Mouse (Mus musculus) lung, embryonic 15.5 days (tissue): ENCODE results near the gene Ebp. TPM values are rescaled to one million over a fixed set of nuclear protein-coding genes. Genes with fewer than 3 reads are reported as not detected.
A peak's percentile ranks its signal among the peaks of the same experiment; 100 is the strongest.

ENCODE experiments used
- ATAC-seq: fragments of 200-750 bp; cut with Nextera tagmentation; 2 replicates; pipeline ENCODE4 v1.8.0; 2017; ENCODE audit warnings: moderate number of reproducible peaks, borderline replicate concordance; ENCODE audit not compliant: low FRiP score, low TSS enrichment; ENCODE audit errors: extremely low read depth
- H3K27ac ChIP-seq: fragments of 300-500 bp; sonication (generic); 2 replicates; pipeline ENCODE4 v1.5.1; 2015; ENCODE audit warnings: moderate library complexity, mild to moderate bottlenecking, inconsistent platforms
- H3K27me3 ChIP-seq: fragments of 300-500 bp; sonication (generic); 2 replicates; pipeline ENCODE4 v1.6.1; 2015; ENCODE audit warnings: inconsistent platforms
- H3K36me3 ChIP-seq: fragments of 300-500 bp; sonication (generic); 2 replicates; pipeline ENCODE4 v1.6.1; 2015; ENCODE audit warnings: inconsistent platforms
- H3K4me1 ChIP-seq: fragments of 300-500 bp; sonication (generic); 2 replicates; pipeline ENCODE4 v1.6.1; 2015; ENCODE audit warnings: inconsistent platforms
- H3K4me2 ChIP-seq: fragments of 300-500 bp; sonication (generic); 2 replicates; pipeline ENCODE4 v1.6.1; 2015; ENCODE audit warnings: inconsistent platforms, mild to moderate bottlenecking, moderate library complexity
- H3K4me3 ChIP-seq: fragments of 300-500 bp; sonication (generic); 2 replicates; pipeline ENCODE4 v1.5.1; 2015; ENCODE audit warnings: mild to moderate bottlenecking, inconsistent platforms
- H3K9ac ChIP-seq: fragments of 300-500 bp; sonication (generic); 2 replicates; pipeline ENCODE4 v1.6.1; 2015; ENCODE audit warnings: inconsistent platforms
- H3K9me3 ChIP-seq: fragments of 300-500 bp; sonication (generic); 2 replicates; pipeline ENCODE4 v1.6.1; 2016; ENCODE audit warnings: inconsistent platforms
- WGBS: fragments of 180-500 bp; shearing (Covaris S2); methylation state at CpG from one replicate; pipeline ENCODE4 v1.1.7; 2015; 5-methylcytosine and 5-hydroxymethylcytosine counted together
- polyA plus RNA-seq: library from polyadenylated mRNA; unstranded; fragments of >200 nt; fragmentation: Nextera tagmentation; extraction: Ambion mirVana; gene quantifications from 2 replicates; pipeline ENCODE4 v1.2.1, GENCODE M21; 2015

Ebp gene
- polyA plus RNA-seq, 1 experiment from 2014 or later = 41.1 TPM

- Histone ChIP-seq H3K9me3 (no peaks in the 10 kb centered on the region), H3K27me3 (no peaks in the 10 kb centered on the region), H3K4me3 (no peak overlapping the region), H3K4me2 (no peak overlapping the region), H3K4me1 (peaks cover 4% of the 10 kb centered on the region; the same call in 1 of the 2 replicates), H3K36me3 (no peaks in the 10 kb centered on the region), H3K9ac (no peak overlapping the region), H3K27ac (no peak overlapping the region)
- WGBS = 49% methylated on average over 2 of the region's 2 CpGs
- no peak for ATAC-seq
Observed at GRCm38 (mm10) chrX:8209720-8210119, 16.4 kb upstream of the Ebp start.

- no peak overlapping the region for H3K9ac ChIP-seq
- no peak overlapping the region for H3K27ac ChIP-seq
- H3K4me1 ChIP-seq = peaks cover 4% of the 10 kb centered on the region; the same call in 1 of the 2 replicates
- ATAC-seq = no peak
- H3K4me3 ChIP-seq = no peak overlapping the region
- H3K4me2 ChIP-seq = peak overlapping the region; percentile 68; the same call in 1 of the 2 replicates
- no peaks in the 10 kb centered on the region for H3K27me3 ChIP-seq
- no peaks in the 10 kb centered on the region for H3K36me3 ChIP-seq
- no peaks in the 10 kb centered on the region for H3K9me3 ChIP-seq
- 34% methylated on average over 4 of the region's 4 CpGs for whole genome bisulfite sequencing
Observed at GRCm38 (mm10) chrX:8207224-8207623, 13.9 kb upstream of the Ebp start.

- ATAC-seq = no peak
- Histone ChIP-seq H3K9ac (no peak overlapping the region), H3K36me3 (no peaks in the 10 kb centered on the region), H3K27me3 (no peaks in the 10 kb centered on the region), H3K9me3 (no peaks in the 10 kb centered on the region), H3K4me1 (peaks cover 4% of the 10 kb centered on the region; the same call in 1 of the 2 replicates), H3K4me3 (peak overlapping the region; percentile 53), H3K27ac (no peak overlapping the region), H3K4me2 (peak overlapping the region; percentile 68)
- WGBS = 15% methylated on average over 11 of the region's 11 CpGs
Observed at GRCm38 (mm10) chrX:8206694-8207197, 13.4 kb upstream of the Ebp start.

- H3K4me1 ChIP-seq = peaks cover 4% of the 10 kb centered on the region; the same call in 1 of the 2 replicates
- H3K27me3 ChIP-seq = no peaks in the 10 kb centered on the region
- ATAC-seq = peak; percentile 93
- peak within 1 kb of the TSS; percentile 49 for H3K9ac ChIP-seq
- WGBS = 12% methylated on average over 42 of the region's 46 CpGs
- peak within 1 kb of the TSS; percentile 53 for H3K4me3 ChIP-seq
- H3K36me3 ChIP-seq = no peaks in the 10 kb centered on the region
- H3K9me3 ChIP-seq = no peaks in the 10 kb centered on the region
- no peak within 1 kb of the TSS for H3K27ac ChIP-seq
- H3K4me2 ChIP-seq = peak within 1 kb of the TSS; percentile 68
Observed at GRCm38 (mm10) chrX:8206015-8206693, 12.8 kb upstream of the Ebp start, which contains the start of gene Porcn. Gene Porcn, minus strand, starts transcription at chrX:8206525.

GRCm38 (mm10) chrX:8205551-8205950 lies 12.2 kb upstream of the Ebp start:
- 31% methylated on average over 7 of the region's 7 CpGs for WGBS
- Histone ChIP-seq H3K4me2 (peak overlapping the region; percentile 68), H3K27me3 (no peaks in the 10 kb centered on the region), H3K36me3 (no peaks in the 10 kb centered on the region), H3K4me3 (peak overlapping the region; percentile 53), H3K9me3 (no peaks in the 10 kb centered on the region), H3K9ac (no peak overlapping the region), H3K27ac (no peak overlapping the region), H3K4me1 (peaks cover 4% of the 10 kb centered on the region; the same call in 1 of the 2 replicates)
- no peak for ATAC-seq

GRCm38 (mm10) chrX:8205088-8205487 lies 11.8 kb upstream of the Ebp start:
- Histone ChIP-seq H3K4me1 (peaks cover 4% of the 10 kb centered on the region; the same call in 1 of the 2 replicates), H3K4me3 (no peak overlapping the region), H3K9ac (no peak overlapping the region), H3K27ac (no peak overlapping the region), H3K4me2 (no peak overlapping the region), H3K9me3 (no peaks in the 10 kb centered on the region), H3K27me3 (no peaks in the 10 kb centered on the region), H3K36me3 (no peaks in the 10 kb centered on the region)
- no peak for ATAC-seq
- WGBS = 54% methylated on average over 4 of the region's 4 CpGs

GRCm38 (mm10) chrX:8204076-8204475 lies 10.8 kb upstream of the Ebp start:
- no peak for ATAC-seq
- no peak overlapping the region for H3K27ac ChIP-seq
- no peaks in the 10 kb centered on the region for H3K36me3 ChIP-seq
- no peak overlapping the region for H3K9ac ChIP-seq
- WGBS = 83% methylated on average over 10 of the region's 10 CpGs
- no peaks in the 10 kb centered on the region for H3K9me3 ChIP-seq
- H3K27me3 ChIP-seq = no peaks in the 10 kb centered on the region
- H3K4me1 ChIP-seq = peaks cover 4% of the 10 kb centered on the region; the same call in 1 of the 2 replicates
- no peak overlapping the region for H3K4me3 ChIP-seq
- H3K4me2 ChIP-seq = no peak overlapping the region

GRCm38 (mm10) chrX:8203105-8203504 lies 9.8 kb upstream of the Ebp start:
- WGBS = 83% methylated on average over 14 of the region's 14 CpGs
- peaks cover 4% of the 10 kb centered on the region; the same call in 1 of the 2 replicates for H3K4me1 ChIP-seq
- H3K9me3 ChIP-seq = no peaks in the 10 kb centered on the region
- H3K27ac ChIP-seq = no peak overlapping the region
- H3K4me2 ChIP-seq = no peak overlapping the region
- no peak overlapping the region for H3K4me3 ChIP-seq
- H3K36me3 ChIP-seq = no peaks in the 10 kb centered on the region
- no peak for ATAC-seq
- H3K27me3 ChIP-seq = no peaks in the 10 kb centered on the region
- no peak overlapping the region for H3K9ac ChIP-seq

- 16% methylated on average over 38 of the region's 38 CpGs for WGBS
- peak overlapping the region; percentile 67; the same call in 1 of the 2 replicates for H3K27ac ChIP-seq
- H3K9ac ChIP-seq = peak overlapping the region; percentile 58
- no peaks in the 10 kb centered on the region for H3K4me1 ChIP-seq
- no peaks in the 10 kb centered on the region for H3K27me3 ChIP-seq
- H3K4me3 ChIP-seq = peak overlapping the region; percentile 58
- peak; percentile 98 for ATAC-seq
- peak overlapping the region; percentile 65 for H3K4me2 ChIP-seq
- no peaks in the 10 kb centered on the region for H3K36me3 ChIP-seq
- H3K9me3 ChIP-seq = no peaks in the 10 kb centered on the region
Observed at GRCm38 (mm10) chrX:8192640-8193418, 483 bp downstream of the Ebp start.

- peak; percentile 61; the same call in 1 of the 2 replicates for ATAC-seq
- no peaks in the 10 kb centered on the region for H3K9me3 ChIP-seq
- H3K4me1 ChIP-seq = no peaks in the 10 kb centered on the region
- 14% methylated on average over 11 of the region's 13 CpGs for WGBS
- peak overlapping the region; percentile 58 for H3K9ac ChIP-seq
- H3K27me3 ChIP-seq = no peaks in the 10 kb centered on the region
- H3K36me3 ChIP-seq = no peaks in the 10 kb centered on the region
- peak overlapping the region; percentile 65 for H3K4me2 ChIP-seq
- H3K4me3 ChIP-seq = peak overlapping the region; percentile 58
- H3K27ac ChIP-seq = peak overlapping the region; percentile 67; the same call in 1 of the 2 replicates
Observed at GRCm38 (mm10) chrX:8192126-8192639, 1.1 kb downstream of the Ebp start.

GRCm38 (mm10) chrX:8182871-8183540 lies 10.3 kb downstream of the Ebp start:
- Histone ChIP-seq H3K4me1 (no peaks in the 10 kb centered on the region), H3K27me3 (no peaks in the 10 kb centered on the region), H3K4me3 (no peak overlapping the region), H3K27ac (no peak overlapping the region), H3K9ac (no peak overlapping the region), H3K36me3 (no peaks in the 10 kb centered on the region), H3K4me2 (no peak overlapping the region), H3K9me3 (no peaks in the 10 kb centered on the region)
- no peak for ATAC-seq
- 20% methylated on average over 7 of the region's 7 CpGs for WGBS
